Mouse (Mus musculus) midbrain, embryonic 16.5 days (tissue): Measurements from ENCODE around the gene Ribc2. TPM values are rescaled to one million over a fixed set of nuclear protein-coding genes. Genes with fewer than 3 reads are reported as not detected.

Source experiments
- ATAC-seq: fragments of 200-750 bp; cut with Nextera tagmentation; 2 replicates; pipeline ENCODE4 v1.8.0; 2017; ENCODE audit warnings: moderate TSS enrichment
- H3K27ac ChIP-seq: fragments of 300-500 bp; sonication (generic); 2 replicates; pipeline ENCODE4 v1.5.1; 2014; ENCODE audit warnings: mild to moderate bottlenecking, low read length, mixed read lengths
- H3K27me3 ChIP-seq: fragments of 300-500 bp; sonication (generic); 2 replicates; pipeline ENCODE4 v1.6.1; 2014; ENCODE audit warnings: low read depth, low read length, mixed read lengths; ENCODE audit not compliant: control insufficient read depth, insufficient read depth
- H3K36me3 ChIP-seq: fragments of 300-500 bp; sonication (generic); 2 replicates; pipeline ENCODE4 v1.6.1; 2014; ENCODE audit warnings: mild to moderate bottlenecking, low read length, moderate library complexity, mixed read lengths; ENCODE audit not compliant: control insufficient read depth, insufficient read depth
- H3K4me1 ChIP-seq: fragments of 300-500 bp; sonication (generic); 2 replicates; pipeline ENCODE4 v1.6.1; 2014; ENCODE audit warnings: mild to moderate bottlenecking, low read length, mixed read lengths; ENCODE audit not compliant: control insufficient read depth, insufficient read depth
- H3K4me2 ChIP-seq: fragments of 300-500 bp; sonication (generic); 2 replicates; pipeline ENCODE4 v1.6.1; 2014; ENCODE audit warnings: mild to moderate bottlenecking, low read length, mixed read lengths
- H3K4me3 ChIP-seq: fragments of 300-500 bp; sonication (generic); 2 replicates; pipeline ENCODE4 v1.5.1; 2014; ENCODE audit warnings: low read depth, mild to moderate bottlenecking, low read length, moderate library complexity, mixed read lengths
- H3K9ac ChIP-seq: fragments of 300-500 bp; sonication (generic); 2 replicates; pipeline ENCODE4 v1.6.1; 2014; ENCODE audit warnings: low read depth, low read length, mixed read lengths
- H3K9me3 ChIP-seq: fragments of 300-500 bp; sonication (generic); replicated peaks from 2 replicates; pipeline ENCODE4 v1.6.1; 2014; ENCODE audit warnings: mild to moderate bottlenecking, low read length, mixed read lengths; ENCODE audit not compliant: control insufficient read depth, poor library complexity, severe bottlenecking
- WGBS: fragments of 180-500 bp; shearing (Covaris S2); extraction: QIAGEN DNeasy Blood & Tissue Kit; methylation state at CpG from one replicate; pipeline ENCODE4 v1.1.7; 2014; 5-methylcytosine and 5-hydroxymethylcytosine counted together
- polyA plus RNA-seq: library from polyadenylated mRNA; unstranded; fragments of >200 nt; fragmentation: Nextera tagmentation; extraction: Ambion mirVana; gene quantifications from 2 replicates; pipeline ENCODE4 v1.2.1, GENCODE M21; 2015

The Ribc2 gene
- polyA plus RNA-seq: 0.78 and 1.4 TPM in 2 replicates

DNA sequence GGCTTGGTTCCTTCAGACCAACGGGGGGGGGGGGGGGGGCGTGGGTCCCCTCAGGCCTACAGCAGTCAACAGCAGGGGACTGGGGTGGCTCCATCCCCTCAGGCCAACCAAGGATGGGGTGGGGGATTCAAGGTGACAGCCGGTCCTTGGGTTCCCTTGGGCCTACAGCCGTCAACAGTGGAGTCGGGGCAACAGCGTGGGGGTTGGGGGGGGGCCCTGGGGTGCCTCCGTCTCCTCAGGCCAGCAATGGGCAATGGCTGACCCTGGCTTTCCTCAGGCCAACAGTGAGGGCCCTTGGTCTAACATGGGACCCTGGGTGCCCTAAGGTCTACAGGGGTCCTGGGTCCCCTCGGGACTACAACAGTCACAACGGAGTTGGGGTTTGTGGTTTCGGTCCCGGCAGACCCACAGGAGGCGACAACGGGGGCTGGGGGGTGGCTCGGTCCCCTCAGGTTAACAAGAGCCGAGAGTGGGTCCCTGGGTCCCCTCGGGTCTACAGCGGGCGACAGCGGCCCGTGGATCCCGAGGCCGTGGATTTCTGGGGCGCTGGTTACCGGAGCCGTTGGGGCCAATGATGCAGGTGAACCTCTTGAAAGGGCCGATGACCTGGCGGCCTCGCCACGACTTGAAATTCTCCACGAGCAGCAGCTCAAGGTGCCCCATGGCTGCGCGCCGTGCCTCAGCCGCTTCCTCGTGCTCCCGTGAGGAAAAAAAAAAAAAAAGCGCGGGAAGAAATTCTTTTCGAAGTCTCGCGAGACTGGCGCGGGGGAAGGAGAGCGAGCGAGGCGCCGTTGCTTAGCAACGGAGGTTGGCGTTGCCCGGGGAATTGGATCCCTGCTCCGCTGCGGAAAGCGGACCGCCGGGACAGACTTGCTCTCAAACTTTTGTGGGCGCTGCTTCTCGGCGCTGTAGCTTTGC, at the start of gene Ribc2, which contains the start of gene Smc1b:
Gene Ribc2, plus strand, starts transcription at position 804 of the 918 bp plus-strand sequence.
Gene Smc1b, minus strand, starts transcription at position 690 of the 918 bp plus-strand sequence.
- Histone ChIP-seq H3K27ac (no peak within 1 kb of the TSS), H3K4me1 (peaks cover 9% of the 10 kb centered on the region; the same call in 1 of the 2 replicates), H3K4me3 (peak within 1 kb of the TSS; percentile 36), H3K9me3 (no peaks in the 10 kb centered on the region), H3K4me2 (peak within 1 kb of the TSS; percentile 79), H3K36me3 (no peaks in the 10 kb centered on the region), H3K9ac (peak within 1 kb of the TSS; percentile 47), H3K27me3 (no peaks in the 10 kb centered on the region)
- peak; percentile 67 for ATAC-seq
- WGBS: 31% methylated on average over 53 of the region's 58 CpGs

DNA sequence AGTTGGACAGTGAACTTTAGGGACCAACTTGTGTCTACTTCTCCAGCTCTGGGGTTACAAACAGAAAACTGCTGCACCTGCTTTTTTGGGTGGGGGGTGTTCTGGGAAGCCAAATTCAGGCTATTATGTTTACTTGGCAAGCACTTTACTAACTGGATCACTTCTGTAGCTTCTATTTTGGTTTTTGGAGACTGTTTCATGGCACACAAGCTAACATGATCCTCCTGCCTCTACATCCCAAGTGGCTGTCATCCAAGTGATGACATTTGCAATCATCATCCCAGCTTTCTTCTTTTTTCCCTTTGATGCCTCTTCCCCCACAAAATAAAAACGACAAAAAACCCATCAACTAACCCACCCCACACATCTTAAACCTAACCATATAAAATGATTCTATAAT, 46.2 kb upstream of the Ribc2 start:
- no peak for ATAC-seq
- Histone ChIP-seq H3K9me3 (no peaks in the 10 kb centered on the region), H3K27ac (no peak overlapping the region), H3K27me3 (no peaks in the 10 kb centered on the region), H3K4me2 (no peak overlapping the region), H3K4me3 (no peak overlapping the region), H3K4me1 (no peaks in the 10 kb centered on the region), H3K36me3 (no peaks in the 10 kb centered on the region), H3K9ac (no peak overlapping the region)
- WGBS: 77% methylated on average over 1 of the region's 1 CpGs

DNA sequence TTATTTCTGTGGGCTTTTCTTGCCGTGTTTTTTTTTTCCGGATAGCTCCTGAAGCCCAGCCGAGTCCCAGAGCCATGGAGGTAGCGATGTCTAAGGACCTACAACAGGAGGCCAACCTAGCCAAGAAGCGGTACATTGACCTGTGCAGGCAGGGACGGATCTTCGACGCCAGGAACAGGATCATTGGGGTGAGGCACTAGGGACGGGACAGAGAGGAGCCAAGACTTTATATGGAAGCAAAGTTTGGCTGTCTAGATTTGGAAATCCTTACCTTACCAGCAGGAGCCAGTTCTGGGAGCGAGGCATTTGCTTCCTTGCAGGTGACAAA, 279 bp downstream of the Ribc2 start:
- Histone ChIP-seq H3K9me3 (no peaks in the 10 kb centered on the region), H3K4me2 (peak overlapping the region; percentile 79), H3K4me3 (peak overlapping the region; percentile 36), H3K36me3 (no peaks in the 10 kb centered on the region), H3K27ac (no peak overlapping the region), H3K9ac (0 out of 2 replicates have a peak overlapping the region, but pooled peaks have one; percentile 39), H3K4me1 (peaks cover 9% of the 10 kb centered on the region; the same call in 1 of the 2 replicates), H3K27me3 (no peaks in the 10 kb centered on the region)
- ATAC-seq: no peak; the same call in 1 of the 2 replicates
- WGBS: 20% methylated on average over 10 of the region's 10 CpGs

DNA sequence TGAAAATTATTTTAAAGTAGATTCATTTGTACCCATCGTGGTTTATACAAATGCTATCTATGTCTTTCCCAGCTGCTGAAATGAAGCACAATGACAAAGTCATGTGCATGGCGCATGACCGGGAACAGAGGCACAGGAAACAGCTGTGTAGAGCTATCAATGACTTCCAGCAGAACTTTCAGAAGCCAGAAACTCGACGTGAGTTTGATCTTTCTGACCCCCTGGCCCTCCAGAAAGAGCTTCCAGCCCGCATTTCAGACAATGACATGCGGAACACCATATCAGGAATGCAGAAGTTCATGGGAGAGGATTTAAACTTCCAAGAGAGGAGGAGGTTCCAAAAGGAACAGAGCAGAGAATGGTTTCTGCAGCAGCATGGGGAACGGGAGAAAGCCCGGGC, 3.3 kb downstream of the Ribc2 start:
- H3K4me1 ChIP-seq: peaks cover 9% of the 10 kb centered on the region; the same call in 1 of the 2 replicates
- no peak overlapping the region for H3K27ac ChIP-seq
- 33% methylated on average over 9 of the region's 9 CpGs for WGBS
- H3K9me3 ChIP-seq: no peaks in the 10 kb centered on the region
- no peaks in the 10 kb centered on the region for H3K27me3 ChIP-seq
- H3K4me2 ChIP-seq: no peak overlapping the region
- no peak overlapping the region for H3K9ac ChIP-seq
- no peak overlapping the region for H3K4me3 ChIP-seq
- no peak for ATAC-seq
- no peaks in the 10 kb centered on the region for H3K36me3 ChIP-seq

DNA sequence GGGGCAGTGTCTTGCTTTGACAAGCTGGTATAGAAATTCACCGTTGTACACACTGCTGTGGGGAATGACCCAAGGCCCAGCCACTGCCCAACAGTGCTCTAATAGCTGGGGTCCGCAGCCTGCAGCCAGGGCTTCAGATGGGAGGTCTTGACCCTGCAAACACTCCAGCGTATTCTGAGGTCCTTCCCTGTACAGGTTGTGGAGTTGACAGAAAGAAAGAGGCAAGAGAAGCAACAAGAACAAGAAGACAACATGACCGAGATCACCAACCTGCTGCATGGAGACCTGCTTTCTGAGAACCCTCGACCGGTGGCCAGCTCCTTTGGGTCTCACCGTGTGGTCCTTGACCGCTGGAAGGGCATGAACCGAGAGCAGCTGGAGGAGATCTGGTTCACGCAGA, 9.4 kb downstream of the Ribc2 start:
- Histone ChIP-seq H3K4me3 (no peak overlapping the region), H3K9ac (no peak overlapping the region), H3K4me1 (no peaks in the 10 kb centered on the region), H3K27ac (no peak overlapping the region), H3K27me3 (no peaks in the 10 kb centered on the region), H3K9me3 (no peaks in the 10 kb centered on the region), H3K4me2 (no peak overlapping the region), H3K36me3 (no peaks in the 10 kb centered on the region)
- 90% methylated on average over 10 of the region's 10 CpGs for WGBS
- no peak for ATAC-seq

DNA sequence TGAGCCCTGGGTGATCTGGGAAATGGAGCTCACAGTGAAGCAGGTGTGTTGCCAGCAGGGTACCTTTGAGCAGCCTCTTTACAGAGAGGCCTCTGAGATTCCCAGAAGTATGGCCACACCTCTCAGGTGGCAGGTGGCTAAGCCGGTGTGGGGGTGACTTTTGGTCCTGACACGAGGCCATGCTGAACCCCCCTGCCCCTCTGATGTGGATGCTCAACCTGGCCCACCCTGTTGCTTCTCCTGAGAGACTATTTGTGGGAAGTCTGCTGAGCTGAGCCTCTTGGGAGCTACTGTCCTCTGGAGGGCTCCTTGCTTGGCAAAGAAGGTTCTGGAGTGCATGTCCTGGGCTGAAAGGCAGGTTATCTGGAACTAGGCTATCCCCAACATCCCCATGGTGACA, 10.6 kb downstream of the Ribc2 start:
- Histone ChIP-seq H3K36me3 (no peaks in the 10 kb centered on the region), H3K9ac (no peak overlapping the region), H3K4me2 (no peak overlapping the region), H3K27me3 (no peaks in the 10 kb centered on the region), H3K4me3 (no peak overlapping the region), H3K4me1 (no peaks in the 10 kb centered on the region), H3K27ac (no peak overlapping the region), H3K9me3 (no peaks in the 10 kb centered on the region)
- WGBS: 82% methylated on average over 2 of the region's 2 CpGs
- ATAC-seq: no peak

DNA sequence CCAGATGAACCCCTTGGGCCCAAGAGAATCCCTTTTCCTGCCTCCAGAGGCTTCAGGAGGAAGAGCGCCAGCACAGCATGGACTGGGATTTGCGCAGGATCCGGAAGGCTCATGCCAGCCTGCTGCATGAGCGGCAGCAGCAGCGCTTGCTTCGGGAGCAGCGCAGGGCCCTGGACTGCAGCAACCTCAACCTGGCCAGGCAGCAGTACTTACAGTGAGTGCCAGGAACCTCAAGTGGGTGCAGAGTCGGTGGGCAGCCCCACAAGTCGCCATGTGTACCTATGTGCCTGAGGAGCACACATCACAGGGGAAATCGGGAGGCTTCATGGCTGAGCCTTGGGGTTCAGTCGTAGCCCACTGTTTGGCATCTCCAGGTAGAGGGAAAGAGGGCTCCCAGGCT, 11.3 kb downstream of the Ribc2 start:
- Histone ChIP-seq H3K4me1 (no peaks in the 10 kb centered on the region), H3K27me3 (no peaks in the 10 kb centered on the region), H3K9ac (no peak overlapping the region), H3K36me3 (no peaks in the 10 kb centered on the region), H3K4me2 (no peak overlapping the region), H3K27ac (no peak overlapping the region), H3K9me3 (no peaks in the 10 kb centered on the region), H3K4me3 (no peak overlapping the region)
- ATAC-seq: no peak
- 86% methylated on average over 11 of the region's 11 CpGs for WGBS

DNA sequence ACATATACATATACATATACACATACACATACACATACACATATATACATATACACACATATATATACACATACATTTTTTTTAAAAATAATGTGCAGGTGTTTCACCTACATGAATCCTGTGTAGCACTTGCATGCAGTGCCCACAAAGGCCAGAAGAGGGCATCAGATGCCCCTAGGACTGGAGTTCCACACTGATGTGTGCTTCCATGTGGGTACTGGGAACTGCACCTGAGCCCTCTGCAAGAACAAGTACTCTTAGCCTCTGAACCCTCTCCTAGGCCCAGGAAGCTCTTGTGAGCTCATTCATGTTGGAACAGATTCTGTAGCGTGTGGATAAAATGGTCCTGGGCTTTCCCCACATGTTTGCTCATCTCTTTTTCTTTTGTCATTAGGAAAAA, 11.9 kb downstream of the Ribc2 start:
- H3K4me2 ChIP-seq: no peak overlapping the region
- H3K4me3 ChIP-seq: no peak overlapping the region
- no peak for ATAC-seq
- H3K9me3 ChIP-seq: no peaks in the 10 kb centered on the region
- no peak overlapping the region for H3K9ac ChIP-seq
- no peak overlapping the region for H3K27ac ChIP-seq
- no peaks in the 10 kb centered on the region for H3K36me3 ChIP-seq
- H3K27me3 ChIP-seq: no peaks in the 10 kb centered on the region
- WGBS: 89% methylated on average over 1 of the region's 1 CpGs
- H3K4me1 ChIP-seq: no peaks in the 10 kb centered on the region

DNA sequence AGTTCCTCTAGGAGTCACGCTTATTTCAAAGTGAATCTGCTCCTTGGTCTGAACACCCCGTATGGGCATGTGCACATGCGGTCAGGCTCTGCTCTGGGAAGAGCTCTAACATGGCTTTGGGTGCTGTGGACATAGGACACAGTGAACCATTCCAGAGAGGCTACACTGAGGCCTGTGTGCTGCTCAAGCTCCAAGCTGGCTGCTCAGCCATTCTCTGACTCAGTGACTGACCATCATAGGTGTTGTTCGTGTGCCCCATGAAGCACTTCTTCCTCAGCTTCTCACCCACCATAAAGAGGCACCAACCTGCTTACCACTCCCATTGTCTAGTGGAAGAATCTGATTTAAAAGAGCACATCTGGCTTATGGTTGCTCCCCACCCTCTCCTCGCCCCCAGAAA, 12.4 kb downstream of the Ribc2 start:
- H3K9me3 ChIP-seq: no peaks in the 10 kb centered on the region
- ATAC-seq: no peak
- H3K4me3 ChIP-seq: no peak overlapping the region
- H3K27me3 ChIP-seq: no peaks in the 10 kb centered on the region
- no peaks in the 10 kb centered on the region for H3K4me1 ChIP-seq
- H3K4me2 ChIP-seq: no peak overlapping the region
- WGBS: 90% methylated on average over 5 of the region's 5 CpGs
- H3K36me3 ChIP-seq: no peaks in the 10 kb centered on the region
- no peak overlapping the region for H3K27ac ChIP-seq
- no peak overlapping the region for H3K9ac ChIP-seq
